Mouse (Mus musculus): ENCODE measurements around the gene Ubac2.

The Ubac2 gene

DNA sequence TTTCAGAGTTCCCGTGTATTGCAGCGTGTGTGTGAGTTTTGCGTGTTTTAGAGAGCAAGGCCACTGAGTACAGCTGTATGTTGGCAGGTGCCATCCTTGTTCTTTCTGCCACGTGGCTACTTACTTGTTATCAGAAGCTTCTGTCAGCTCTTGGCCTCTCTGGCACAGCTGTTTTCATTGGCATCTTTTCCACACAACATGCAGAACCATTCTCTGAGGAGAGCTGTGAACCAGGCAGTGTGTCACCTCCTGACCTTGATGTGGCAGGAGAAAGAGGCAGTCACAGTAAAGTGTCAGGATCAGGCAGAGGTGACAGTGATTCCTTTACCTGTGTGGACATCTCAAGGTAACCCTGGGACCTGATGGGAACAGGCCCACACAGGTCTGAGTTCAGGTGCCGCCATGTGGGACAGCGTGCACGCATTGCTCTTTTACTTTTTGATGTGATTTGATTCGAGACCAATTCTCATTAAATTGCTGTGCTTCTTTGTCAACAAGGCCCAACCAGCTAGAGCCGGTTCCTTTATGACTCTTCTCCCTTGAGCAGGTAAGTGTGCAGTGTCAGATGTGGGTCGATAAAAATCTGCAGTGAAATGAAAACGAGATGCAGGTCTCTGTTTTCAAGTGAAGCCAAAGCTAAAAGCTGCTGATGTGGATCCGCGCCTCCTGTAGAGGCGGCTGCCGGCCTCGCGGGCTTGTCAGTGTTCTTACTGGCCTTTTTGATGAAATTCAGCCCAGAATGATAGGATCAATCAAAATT is 122.1 kb downstream of the Ubac2 start:
- no peak for DNase-seq (ENCODE audit: low read depth, low spot score)

DNA sequence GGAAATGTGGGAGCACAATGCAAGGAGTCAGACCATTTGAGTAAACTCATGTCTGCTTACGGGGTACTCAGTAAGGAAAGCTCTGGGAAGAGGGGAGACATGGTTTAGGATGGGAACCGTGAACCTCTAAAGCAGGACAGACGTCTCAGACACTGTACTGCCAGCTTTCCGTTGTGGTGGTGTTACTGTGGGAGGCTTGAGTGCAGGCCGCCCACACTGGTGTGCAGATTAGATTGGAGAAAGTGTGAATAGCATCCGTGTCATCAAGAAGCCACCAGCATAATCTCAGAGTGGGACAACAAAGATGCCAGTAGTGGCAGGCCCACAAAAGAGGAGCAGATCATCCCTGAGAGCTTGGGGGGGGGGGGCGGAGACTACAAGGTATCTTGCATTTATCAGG is 123.8 kb downstream of the Ubac2 start:
- no peak for DNase-seq (ENCODE audit: low read depth, low spot score)

GRCm38 (mm10) chr14:122003812-122004211 is 125.4 kb downstream of the Ubac2 start:
- no peak for DNase-seq (ENCODE audit: low read depth, low spot score)

- DNase-seq (ENCODE audit: low read depth, low spot score), result no peak
These were observed 129.8 kb downstream of the Ubac2 start for GRCm38 (mm10) chr14:122008261-122008660.

- DNase-seq (ENCODE audit: low read depth, low spot score), result no peak
These were observed 131.1 kb downstream of the Ubac2 start for GRCm38 (mm10) chr14:122009502-122009901.

GRCm38 (mm10) chr14:122010301-122010700 is 131.9 kb downstream of the Ubac2 start:
- DNase-seq (ENCODE audit: low read depth, low spot score), result no peak

DNA sequence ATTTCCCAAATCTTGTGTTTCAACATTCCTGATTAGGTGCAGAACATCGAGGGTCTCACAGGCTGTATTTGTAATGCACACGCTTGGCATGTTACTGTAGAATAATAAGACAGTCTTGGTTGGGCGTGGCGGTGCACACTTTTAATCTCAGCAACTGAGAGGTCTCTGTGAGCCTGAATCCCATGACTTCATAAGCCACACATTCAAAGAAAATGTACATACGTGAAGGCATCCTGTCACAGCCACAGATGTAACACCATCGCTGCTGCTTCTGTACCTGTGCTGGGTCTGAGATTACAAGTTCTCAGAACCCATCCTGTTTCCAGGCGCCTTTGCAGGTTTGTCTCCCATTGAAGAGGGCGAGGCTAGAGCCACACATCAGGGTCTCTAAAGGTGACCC is 133.3 kb downstream of the Ubac2 start:
- no peak for DNase-seq (ENCODE audit: low read depth, low spot score)

DNA sequence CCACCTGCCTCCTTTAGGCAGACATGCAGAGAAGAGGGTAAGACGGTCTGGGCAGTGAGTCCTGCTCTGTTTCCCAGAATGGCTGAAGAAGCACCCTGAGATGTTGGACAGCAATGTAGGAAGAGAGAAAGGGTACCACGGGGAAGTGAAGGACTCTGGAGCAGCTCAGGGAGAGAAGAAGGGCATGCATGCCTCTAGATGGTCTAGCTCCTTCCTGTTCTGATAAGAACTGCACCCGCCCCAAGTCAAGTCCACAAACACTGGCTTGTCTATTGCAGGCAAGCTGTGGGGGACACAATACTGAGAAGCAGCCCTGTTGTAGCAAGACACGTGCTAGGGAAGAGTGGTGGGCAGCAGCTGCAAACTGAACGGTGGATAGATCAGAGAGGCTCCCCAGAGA is 133.8 kb downstream of the Ubac2 start:
- DNase-seq (ENCODE audit: low read depth, low spot score), result no peak

DNA sequence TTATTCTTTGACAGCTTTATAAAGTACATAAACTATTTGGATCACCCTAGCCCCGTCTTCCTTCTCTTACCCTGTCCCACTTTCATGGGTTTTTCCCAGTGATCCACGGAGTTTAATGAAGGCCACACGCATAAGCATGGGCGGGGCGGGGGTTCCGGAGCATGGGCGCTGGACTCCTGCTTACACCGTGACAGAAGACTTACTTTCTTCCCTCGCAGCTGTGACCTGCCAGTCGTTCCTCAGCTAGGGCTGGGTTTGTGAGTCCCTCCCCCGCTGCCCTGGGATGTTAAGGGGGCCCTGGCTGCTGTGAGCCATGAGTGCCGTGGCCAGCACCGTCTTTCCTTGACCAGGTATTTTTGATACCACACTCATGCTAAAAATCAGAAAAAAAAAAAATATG is 134.4 kb downstream of the Ubac2 start:
- DNase-seq (ENCODE audit: low read depth, low spot score), result no peak

DNA sequence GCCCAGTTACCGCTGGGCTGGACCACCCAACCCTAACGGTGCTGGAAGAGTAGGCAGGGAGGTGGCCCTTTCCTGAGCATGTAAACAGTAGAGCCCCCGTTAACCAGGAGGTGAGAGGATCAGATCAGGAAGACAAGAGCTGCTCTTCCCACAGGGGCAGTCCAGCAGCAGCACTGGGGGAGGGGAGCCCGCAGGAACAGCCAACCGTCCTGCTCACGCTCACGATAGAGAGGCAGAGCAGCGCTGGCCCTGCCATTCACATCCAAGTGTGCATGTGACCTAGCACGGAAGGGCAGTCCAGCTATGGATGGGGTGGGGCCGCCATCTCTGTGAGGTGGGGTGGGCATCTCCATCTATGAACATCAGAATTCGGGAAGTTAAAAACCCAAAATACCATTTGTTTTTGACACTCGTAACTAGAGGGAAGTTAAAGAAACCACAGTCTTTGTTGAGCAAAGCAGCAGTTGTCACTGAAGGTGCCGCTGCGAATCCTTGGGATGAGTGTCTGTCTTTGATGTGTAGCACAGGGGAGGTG is 135.1 kb downstream of the Ubac2 start:
- DNase-seq (ENCODE audit: low read depth, low spot score), result no peak

GRCm38 (mm10) chr14:122017958-122018357 is 139.5 kb downstream of the Ubac2 start:
- no peak for DNase-seq (ENCODE audit: low read depth, low spot score)

DNA sequence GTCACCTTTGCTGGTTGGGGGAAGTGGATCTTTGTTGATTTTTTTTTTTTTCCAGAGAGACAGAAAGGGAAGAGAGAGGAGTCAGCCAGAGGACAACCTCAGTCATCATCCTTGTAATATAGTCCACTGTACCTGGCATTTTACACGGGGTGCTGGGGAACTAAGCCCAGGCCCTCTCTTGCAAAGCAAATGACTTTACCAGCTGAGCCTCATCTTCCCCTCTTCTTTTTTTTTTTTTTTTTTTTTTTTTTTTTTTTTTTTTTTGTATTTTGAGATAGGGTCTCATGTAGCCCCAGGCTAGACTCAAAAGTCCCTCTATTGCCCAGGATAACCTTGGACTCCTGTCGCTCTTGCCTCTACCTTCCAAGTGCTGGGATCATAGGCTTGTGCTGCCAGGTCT is 141.0 kb downstream of the Ubac2 start:
- DNase-seq (ENCODE audit: low read depth, low spot score), result no peak

GRCm38 (mm10) chr14:122020567-122020966 is 142.1 kb downstream of the Ubac2 start:
- no peak for DNase-seq (ENCODE audit: low read depth, low spot score)

- no peak for DNase-seq (ENCODE audit: low read depth, low spot score)
These were observed 144.6 kb downstream of the Ubac2 start for GRCm38 (mm10) chr14:122023054-122023453.

GRCm38 (mm10) chr14:122023928-122024327 is 145.5 kb downstream of the Ubac2 start:
- DNase-seq (ENCODE audit: low read depth, low spot score), result no peak

DNA sequence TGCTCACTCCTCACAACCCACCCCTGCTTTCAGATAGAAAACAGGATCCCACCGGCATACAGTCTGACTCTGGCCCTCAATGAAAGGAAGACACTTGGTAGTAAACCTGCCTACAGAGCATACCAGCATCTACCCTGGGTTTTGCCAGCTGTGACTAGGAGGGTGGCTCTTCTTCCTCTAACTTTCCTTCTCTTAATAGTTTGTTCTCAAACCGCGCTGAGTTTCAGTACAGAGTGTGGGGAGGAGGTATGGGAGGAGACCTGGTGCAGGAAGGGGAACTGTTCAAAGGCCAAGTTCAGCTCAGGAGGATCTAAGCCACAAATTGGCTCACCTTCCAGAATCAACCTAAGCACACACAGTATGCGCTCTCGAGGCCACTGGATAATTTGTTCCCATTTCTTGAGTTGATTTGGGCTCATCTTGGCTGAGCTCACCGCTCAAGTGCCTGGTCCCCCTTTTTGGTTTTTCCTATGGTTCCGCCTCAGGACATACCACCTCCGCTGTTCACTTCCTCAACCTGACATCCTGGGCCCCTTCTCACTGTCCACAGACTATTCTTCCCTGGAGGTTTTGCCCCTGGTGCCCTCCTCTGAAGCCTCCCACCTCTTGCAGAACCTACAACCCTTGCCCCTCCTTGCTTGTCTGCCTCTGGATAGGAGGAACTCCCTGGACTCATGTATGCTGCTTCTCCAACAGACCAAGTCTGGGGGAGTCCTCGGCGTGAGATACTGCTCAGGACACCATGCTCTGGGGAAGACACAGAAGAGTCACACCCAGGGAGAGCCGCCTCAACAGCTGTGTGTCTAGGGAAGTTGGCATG is 150.7 kb downstream of the Ubac2 start:
- DNase-seq (ENCODE audit: low read depth, low spot score), result no peak

DNA sequence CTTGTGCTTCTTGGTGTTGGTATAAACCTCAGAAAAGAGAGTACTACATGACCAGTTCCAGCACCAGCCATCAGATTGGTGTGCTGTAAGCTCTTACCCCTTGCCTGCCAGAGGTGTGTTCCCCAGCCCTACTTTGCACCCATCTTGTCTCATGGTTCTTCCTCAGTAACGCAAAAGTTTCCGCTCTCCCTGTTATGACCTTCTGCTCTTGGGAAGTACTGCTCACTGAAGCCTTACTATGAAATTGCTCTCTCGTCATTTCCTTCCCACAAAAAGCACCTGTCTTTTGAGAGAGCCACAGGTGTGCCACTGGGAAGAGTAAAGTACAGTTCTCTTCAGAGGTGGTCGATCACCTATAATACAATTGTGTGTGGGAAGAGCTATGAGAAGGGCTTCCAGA is 151.4 kb downstream of the Ubac2 start:
- no peak for DNase-seq (ENCODE audit: low read depth, low spot score)

DNA sequence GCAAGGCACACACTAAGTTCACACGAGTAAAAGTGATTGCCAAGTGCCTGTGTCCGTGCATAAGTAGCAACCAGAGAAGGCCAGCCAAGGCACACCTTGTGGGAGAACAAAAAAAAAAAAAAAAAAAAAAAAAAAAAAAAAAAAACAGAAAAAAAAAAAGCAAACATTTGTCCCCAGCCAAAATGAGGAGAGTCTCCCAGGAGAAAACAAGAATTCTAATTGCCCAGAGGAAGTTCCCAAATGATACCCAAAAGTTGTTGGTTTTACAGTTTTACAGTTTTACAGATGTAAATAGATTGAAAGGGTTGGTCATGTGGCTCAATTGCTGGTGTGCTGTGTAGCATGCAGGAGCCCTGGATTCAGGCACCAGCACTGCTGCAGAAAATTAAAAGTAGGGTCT is 153.6 kb downstream of the Ubac2 start:
- DNase-seq (ENCODE audit: low read depth, low spot score), result no peak

GRCm38 (mm10) chr14:122034451-122034850 is 156.0 kb downstream of the Ubac2 start, which contains the start of gene Timm8a2:
Gene Timm8a2 (plus strand): TSS chr14:122034674.
- DNase-seq (ENCODE audit: low read depth, low spot score), result peak; percentile 32

- DNase-seq (ENCODE audit: low read depth, low spot score), result peak; percentile 33
These were observed 156.8 kb downstream of the Ubac2 start for GRCm38 (mm10) chr14:122035181-122035580.

- DNase-seq (ENCODE audit: low read depth, low spot score), result no peak
These were observed 157.4 kb downstream of the Ubac2 start for GRCm38 (mm10) chr14:122035860-122036259.

DNA sequence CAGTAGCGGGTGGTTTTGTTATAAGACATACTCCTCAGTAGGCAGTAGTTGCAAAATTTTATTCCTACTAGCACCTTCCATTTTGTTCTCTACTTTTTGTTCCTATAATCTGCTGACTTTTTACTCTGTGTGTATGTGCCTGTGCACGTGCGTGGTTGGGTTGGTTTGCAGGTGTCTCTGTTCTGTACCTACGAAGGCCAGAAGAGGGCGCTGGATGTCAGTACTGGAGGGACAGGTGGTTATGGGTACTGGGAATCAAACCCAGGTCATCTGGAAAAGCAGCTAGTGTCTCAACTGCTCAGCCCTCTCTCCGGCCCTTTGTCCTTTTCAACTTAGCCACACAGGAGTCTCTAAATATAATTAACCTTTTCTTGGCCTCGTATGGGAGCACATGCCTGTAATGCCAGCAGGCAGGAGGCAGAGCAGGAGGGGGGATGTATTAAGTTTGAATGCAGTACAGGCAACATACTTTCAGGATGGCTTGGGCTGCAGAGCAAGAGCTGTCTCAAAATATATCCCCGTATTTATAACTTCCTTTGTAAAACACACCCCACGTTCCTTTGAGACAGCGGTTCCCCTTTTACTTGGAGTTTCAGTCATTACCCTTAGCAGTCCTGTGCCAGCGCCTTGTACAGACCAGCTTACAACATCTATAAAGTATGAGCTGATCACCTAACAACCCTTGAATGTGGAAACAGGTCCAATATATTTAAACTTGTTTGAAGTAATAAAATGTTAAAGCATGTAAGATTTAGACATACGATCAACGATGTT is 160.6 kb downstream of the Ubac2 start:
- DNase-seq (ENCODE audit: low read depth, low spot score), result peak; percentile 62

Data from ES-CJ7 (cell line).